Mouse (Mus musculus): ENCODE measurements around the gene Nfib. TPM values are rescaled to one million over a fixed set of nuclear protein-coding genes. Genes with fewer than 3 reads are reported as not detected.

Nfib gene
- polyA plus RNA-seq, 1 experiment from 2014 or later = 263 TPM

GRCm38 (mm10) chr4:82418241-82418640 is 287.3 kb downstream of the Nfib start:
- ATAC-seq = no peak
- peaks cover 20% of the 10 kb centered on the region for H3K4me1 ChIP-seq (replicated peaks; ENCODE audit: control insufficient read depth, insufficient read depth, low read length)

GRCm38 (mm10) chr4:82415817-82416216 is 289.7 kb downstream of the Nfib start:
- WGBS = 55% methylated on average over 4 of the region's 4 CpGs
- H3K4me1 ChIP-seq (replicated peaks; ENCODE audit: control insufficient read depth, insufficient read depth, low read length) = peaks cover 36% of the 10 kb centered on the region
- H3K27me3 ChIP-seq (replicated peaks; ENCODE audit: control insufficient read depth, insufficient read depth, low read length) = no peaks in the 10 kb centered on the region
- no peaks in the 10 kb centered on the region for H3K36me3 ChIP-seq (ENCODE audit: control insufficient read depth, insufficient read depth)
- peak; percentile 49; the same call in 1 of the 2 replicates for ATAC-seq
- H3K9me3 ChIP-seq (ENCODE audit: control insufficient read depth, low read length) = no peaks in the 10 kb centered on the region
- H3K9ac ChIP-seq (replicated peaks; ENCODE audit: low read depth, low read length) = no peak overlapping the region
- no peak overlapping the region for H3K4me3 ChIP-seq (replicated peaks; ENCODE audit: low read length)
- H3K4me2 ChIP-seq (ENCODE audit: low read length) = no peak overlapping the region
- no peak overlapping the region for H3K27ac ChIP-seq (ENCODE audit: low read length)

More at GRCm38 (mm10) chr4:82418241-82418640, 287.3 kb downstream of the Nfib start:
- H3K27ac ChIP-seq (ENCODE audit: low read length) = no peak overlapping the region
- no peaks in the 10 kb centered on the region for H3K36me3 ChIP-seq (ENCODE audit: control insufficient read depth, insufficient read depth)
- no peaks in the 10 kb centered on the region for H3K9me3 ChIP-seq (ENCODE audit: control insufficient read depth, low read length)
- H3K4me2 ChIP-seq (ENCODE audit: low read length) = no peak overlapping the region
- H3K9ac ChIP-seq (replicated peaks; ENCODE audit: low read depth, low read length) = no peak overlapping the region
- no peaks in the 10 kb centered on the region for H3K27me3 ChIP-seq (replicated peaks; ENCODE audit: control insufficient read depth, insufficient read depth, low read length)
- WGBS = 57% methylated on average over 4 of the region's 4 CpGs
- no peak overlapping the region for H3K4me3 ChIP-seq (replicated peaks; ENCODE audit: low read length)

GRCm38 (mm10) chr4:82412651-82413050 is 292.9 kb downstream of the Nfib start:
- 57% methylated on average over 7 of the region's 7 CpGs for WGBS
- Histone ChIP-seq H3K36me3 (ENCODE audit: control insufficient read depth, insufficient read depth) (no peaks in the 10 kb centered on the region), H3K27ac (ENCODE audit: low read length) (no peak overlapping the region)

GRCm38 (mm10) chr4:82411965-82412364 is 293.6 kb downstream of the Nfib start:
- H3K9me3 ChIP-seq (ENCODE audit: control insufficient read depth, low read length) = no peaks in the 10 kb centered on the region
- 42% methylated on average over 5 of the region's 5 CpGs for WGBS
- H3K4me2 ChIP-seq (ENCODE audit: low read length) = no peak overlapping the region
- no peaks in the 10 kb centered on the region for H3K27me3 ChIP-seq (replicated peaks; ENCODE audit: control insufficient read depth, insufficient read depth, low read length)
- no peak overlapping the region for H3K4me3 ChIP-seq (replicated peaks; ENCODE audit: low read length)
- H3K9ac ChIP-seq (replicated peaks; ENCODE audit: low read depth, low read length) = no peak overlapping the region
- peaks cover 65% of the 10 kb centered on the region for H3K4me1 ChIP-seq (replicated peaks; ENCODE audit: control insufficient read depth, insufficient read depth, low read length)
- H3K27ac ChIP-seq (ENCODE audit: low read length) = no peak overlapping the region
- ATAC-seq = no peak
- H3K36me3 ChIP-seq (ENCODE audit: control insufficient read depth, insufficient read depth) = no peaks in the 10 kb centered on the region

More at GRCm38 (mm10) chr4:82412651-82413050, 292.9 kb downstream of the Nfib start:
- Histone ChIP-seq H3K4me3 (replicated peaks; ENCODE audit: low read length) (no peak overlapping the region), H3K4me2 (ENCODE audit: low read length) (no peak overlapping the region), H3K9me3 (ENCODE audit: control insufficient read depth, low read length) (no peaks in the 10 kb centered on the region), H3K9ac (replicated peaks; ENCODE audit: low read depth, low read length) (no peak overlapping the region), H3K4me1 (replicated peaks; ENCODE audit: control insufficient read depth, insufficient read depth, low read length) (peaks cover 58% of the 10 kb centered on the region), H3K27me3 (replicated peaks; ENCODE audit: control insufficient read depth, insufficient read depth, low read length) (no peaks in the 10 kb centered on the region)
- ATAC-seq = no peak

GRCm38 (mm10) chr4:82408463-82409404 is 296.8 kb downstream of the Nfib start:
- peak overlapping the region; percentile 29 for H3K27ac ChIP-seq (ENCODE audit: low read length)

GRCm38 (mm10) chr4:82406511-82406910 is 299.0 kb downstream of the Nfib start:
- ATAC-seq = no peak
- peaks cover 83% of the 10 kb centered on the region for H3K4me1 ChIP-seq (replicated peaks; ENCODE audit: control insufficient read depth, insufficient read depth, low read length)
- 73% methylated on average over 6 of the region's 6 CpGs for WGBS

More at GRCm38 (mm10) chr4:82408463-82409404, 296.8 kb downstream of the Nfib start:
- Histone ChIP-seq H3K36me3 (ENCODE audit: control insufficient read depth, insufficient read depth) (no peaks in the 10 kb centered on the region), H3K9ac (replicated peaks; ENCODE audit: low read depth, low read length) (no peak overlapping the region), H3K4me1 (replicated peaks; ENCODE audit: control insufficient read depth, insufficient read depth, low read length) (peaks cover 78% of the 10 kb centered on the region), H3K4me2 (ENCODE audit: low read length) (peak overlapping the region; percentile 29), H3K4me3 (replicated peaks; ENCODE audit: low read length) (0 out of 2 replicates have a peak overlapping the region, but pooled peaks have one; percentile 5), H3K9me3 (ENCODE audit: control insufficient read depth, low read length) (no peaks in the 10 kb centered on the region), H3K27me3 (replicated peaks; ENCODE audit: control insufficient read depth, insufficient read depth, low read length) (no peaks in the 10 kb centered on the region)
- ATAC-seq = 0 out of 2 replicates have a peak, but pooled peaks have one; percentile 14
- WGBS = 20% methylated on average over 22 of the region's 22 CpGs

GRCm38 (mm10) chr4:82405791-82406190 is 299.8 kb downstream of the Nfib start:
- Histone ChIP-seq H3K4me2 (ENCODE audit: low read length) (no peak overlapping the region), H3K4me1 (replicated peaks; ENCODE audit: control insufficient read depth, insufficient read depth, low read length) (peaks cover 83% of the 10 kb centered on the region)
- WGBS = 67% methylated on average over 5 of the region's 5 CpGs

More at GRCm38 (mm10) chr4:82406511-82406910, 299.0 kb downstream of the Nfib start:
- H3K9me3 ChIP-seq (ENCODE audit: control insufficient read depth, low read length) = no peaks in the 10 kb centered on the region
- no peak overlapping the region for H3K4me2 ChIP-seq (ENCODE audit: low read length)
- H3K36me3 ChIP-seq (ENCODE audit: control insufficient read depth, insufficient read depth) = no peaks in the 10 kb centered on the region
- no peak overlapping the region for H3K4me3 ChIP-seq (replicated peaks; ENCODE audit: low read length)
- no peak overlapping the region for H3K27ac ChIP-seq (ENCODE audit: low read length)
- H3K27me3 ChIP-seq (replicated peaks; ENCODE audit: control insufficient read depth, insufficient read depth, low read length) = no peaks in the 10 kb centered on the region
- H3K9ac ChIP-seq (replicated peaks; ENCODE audit: low read depth, low read length) = no peak overlapping the region

GRCm38 (mm10) chr4:82403975-82404651 is 301.4 kb downstream of the Nfib start:
- ATAC-seq = peak; percentile 47
- peaks cover 85% of the 10 kb centered on the region for H3K4me1 ChIP-seq (replicated peaks; ENCODE audit: control insufficient read depth, insufficient read depth, low read length)

More at GRCm38 (mm10) chr4:82405791-82406190, 299.8 kb downstream of the Nfib start:
- Histone ChIP-seq H3K36me3 (ENCODE audit: control insufficient read depth, insufficient read depth) (no peaks in the 10 kb centered on the region), H3K9me3 (ENCODE audit: control insufficient read depth, low read length) (no peaks in the 10 kb centered on the region), H3K4me3 (replicated peaks; ENCODE audit: low read length) (no peak overlapping the region), H3K9ac (replicated peaks; ENCODE audit: low read depth, low read length) (no peak overlapping the region), H3K27ac (ENCODE audit: low read length) (0 out of 2 replicates have a peak overlapping the region, but pooled peaks have one; percentile 14), H3K27me3 (replicated peaks; ENCODE audit: control insufficient read depth, insufficient read depth, low read length) (no peaks in the 10 kb centered on the region)
- ATAC-seq = no peak

GRCm38 (mm10) chr4:82402666-82403065 is 302.9 kb downstream of the Nfib start:
- Histone ChIP-seq H3K9ac (replicated peaks; ENCODE audit: low read depth, low read length) (no peak overlapping the region), H3K27me3 (replicated peaks; ENCODE audit: control insufficient read depth, insufficient read depth, low read length) (no peaks in the 10 kb centered on the region), H3K4me1 (replicated peaks; ENCODE audit: control insufficient read depth, insufficient read depth, low read length) (peaks cover 74% of the 10 kb centered on the region), H3K27ac (ENCODE audit: low read length) (no peak overlapping the region), H3K4me3 (replicated peaks; ENCODE audit: low read length) (no peak overlapping the region), H3K9me3 (ENCODE audit: control insufficient read depth, low read length) (no peaks in the 10 kb centered on the region), H3K4me2 (ENCODE audit: low read length) (no peak overlapping the region), H3K36me3 (ENCODE audit: control insufficient read depth, insufficient read depth) (no peaks in the 10 kb centered on the region)
- ATAC-seq = no peak
- 79% methylated on average over 9 of the region's 9 CpGs for WGBS

More at GRCm38 (mm10) chr4:82403975-82404651, 301.4 kb downstream of the Nfib start:
- Histone ChIP-seq H3K27ac (ENCODE audit: low read length) (peak overlapping the region; percentile 74), H3K27me3 (replicated peaks; ENCODE audit: control insufficient read depth, insufficient read depth, low read length) (no peaks in the 10 kb centered on the region), H3K4me3 (replicated peaks; ENCODE audit: low read length) (no peak overlapping the region), H3K36me3 (ENCODE audit: control insufficient read depth, insufficient read depth) (no peaks in the 10 kb centered on the region), H3K9me3 (ENCODE audit: control insufficient read depth, low read length) (no peaks in the 10 kb centered on the region), H3K4me2 (ENCODE audit: low read length) (peak overlapping the region; percentile 30), H3K9ac (replicated peaks; ENCODE audit: low read depth, low read length) (no peak overlapping the region)
- WGBS = 38% methylated on average over 13 of the region's 13 CpGs

Measured in forebrain, embryonic 16.5 days (tissue).